Mouse (Mus musculus) R1 (cell line): ENCODE measurements at regions not wholly inside any gene's neighbourhood (a gene's known extent, or its start where the extent isn't known, plus 50 kb on each side); places are given as distances from the start of the nearest gene placed in this dataset.
"Not testable (repeated sequence)": the region's sequence is repeated elsewhere in the genome, so short reads cannot be mapped to it uniquely, and the experiment has no call there.

ENCODE experiments used
- DNase-seq: peaks from one replicate; pipeline ENCODE4 v3.0.0-alpha.2; 2018; ENCODE audit warnings: low read depth, low spot score

GRCm38 (mm10) chr13:39566491-39566890, 605.8 kb upstream of the Slc35b3 start:
- DNase-seq = peak; percentile 64

GRCm38 (mm10) chr13:39537724-39538440, 577.2 kb upstream of the Slc35b3 start:
- peak; percentile 54 for DNase-seq

GRCm38 (mm10) chr13:39526469-39526868, 565.8 kb upstream of the Slc35b3 start:
- DNase-seq = peak; percentile 42

GRCm38 (mm10) chr13:39523856-39524301, 563.2 kb upstream of the Slc35b3 start:
- DNase-seq = peak; percentile 34

- DNase-seq = no peak
These were observed 562.7 kb upstream of the Slc35b3 start for GRCm38 (mm10) chr13:39523246-39523850.

- DNase-seq = no peak
These were observed 560.2 kb upstream of the Slc35b3 start for GRCm38 (mm10) chr13:39520846-39521245.

GRCm38 (mm10) chr13:39516106-39516505, 555.4 kb upstream of the Slc35b3 start:
- DNase-seq = peak; percentile 68

- DNase-seq = no peak
These were observed 529.1 kb upstream of the Slc35b3 start for GRCm38 (mm10) chr13:39489806-39490205.

GRCm38 (mm10) chr13:39472621-39473020, 511.9 kb upstream of the Slc35b3 start:
- no peak for DNase-seq

- no peak for DNase-seq
These were observed 481.1 kb upstream of the Slc35b3 start for GRCm38 (mm10) chr13:39441799-39442198.

- peak; percentile 78 for DNase-seq
These were observed 480.2 kb upstream of the Slc35b3 start for GRCm38 (mm10) chr13:39440907-39441306.

- no peak for DNase-seq
These were observed 479.7 kb upstream of the Slc35b3 start for GRCm38 (mm10) chr13:39440336-39440735.

- no peak for DNase-seq
These were observed 467.3 kb upstream of the Slc35b3 start for GRCm38 (mm10) chr13:39427996-39428395.

- peak; percentile 40 for DNase-seq
These were observed 465.3 kb upstream of the Slc35b3 start for GRCm38 (mm10) chr13:39425944-39426343.

GRCm38 (mm10) chr13:39418127-39418526, 457.5 kb upstream of the Slc35b3 start:
- no peak for DNase-seq

- no peak for DNase-seq
These were observed 451.0 kb upstream of the Slc35b3 start for GRCm38 (mm10) chr13:39411471-39412251.

- DNase-seq = no peak
These were observed 431.9 kb upstream of the Slc35b3 start for GRCm38 (mm10) chr13:39392589-39392988.

- DNase-seq = not testable (repeated sequence)
These were observed 431.5 kb upstream of the Slc35b3 start for GRCm38 (mm10) chr13:39392151-39392550.

- DNase-seq = no peak
These were observed 416.0 kb upstream of the Slc35b3 start for GRCm38 (mm10) chr13:39376677-39377076.

- DNase-seq = no peak
These were observed 415.6 kb upstream of the Slc35b3 start for GRCm38 (mm10) chr13:39376269-39376668.

- DNase-seq = peak; percentile 51
These were observed 411.9 kb upstream of the Slc35b3 start for GRCm38 (mm10) chr13:39372565-39372964.

GRCm38 (mm10) chr13:39363637-39364036, 403.0 kb upstream of the Slc35b3 start:
- peak; percentile 45 for DNase-seq
